Mouse (Mus musculus) splenic B cell, adult 2 months (primary cell): ENCODE data around the gene Zswim4.

Source experiments
- DNase-seq: peaks from one replicate; pipeline ENCODE4 v3.0.0-alpha.2; 2011; ENCODE audit warnings: low read depth, low spot score
- H3K27me3 ChIP-seq: 2 replicates; pipeline ENCODE4 v1.6.1; 2012; ENCODE audit warnings: mild to moderate bottlenecking, low read length, moderate library complexity, mixed read lengths; ENCODE audit not compliant: control insufficient read depth, poor library complexity, insufficient read depth, severe bottlenecking
- H3K36me3 ChIP-seq: 2 replicates; pipeline ENCODE4 v1.6.1; 2012; ENCODE audit warnings: mild to moderate bottlenecking, low read length, moderate library complexity, mixed read lengths; ENCODE audit not compliant: control insufficient read depth, poor library complexity, insufficient read depth, severe bottlenecking

Gene Zswim4

DNA sequence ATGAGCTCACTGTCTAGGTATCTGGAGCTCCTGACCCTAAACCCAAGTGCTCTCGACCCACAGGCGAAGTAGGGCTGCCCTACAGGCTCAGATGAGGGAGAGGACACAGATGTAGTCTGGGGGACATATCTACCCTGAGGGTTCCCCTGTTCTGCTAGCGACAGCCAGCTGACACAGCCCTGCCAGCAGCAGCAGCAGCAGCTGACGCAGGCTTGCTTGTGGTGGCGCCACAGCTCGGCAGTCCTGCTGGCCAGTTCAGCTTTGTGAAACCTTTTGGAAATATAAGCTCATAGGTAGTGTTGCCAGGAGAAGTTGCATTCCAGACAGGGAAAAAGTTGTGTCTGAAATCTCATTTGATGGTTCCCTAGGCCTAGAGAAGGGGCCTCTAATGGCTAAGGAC, 4.3 kb upstream of the Zswim4 start:
- Histone ChIP-seq H3K27me3 (no peaks in the 10 kb centered on the region), H3K36me3 (peaks cover 2% of the 10 kb centered on the region; the same call in 1 of the 2 replicates)
- no peak for DNase-seq

DNA sequence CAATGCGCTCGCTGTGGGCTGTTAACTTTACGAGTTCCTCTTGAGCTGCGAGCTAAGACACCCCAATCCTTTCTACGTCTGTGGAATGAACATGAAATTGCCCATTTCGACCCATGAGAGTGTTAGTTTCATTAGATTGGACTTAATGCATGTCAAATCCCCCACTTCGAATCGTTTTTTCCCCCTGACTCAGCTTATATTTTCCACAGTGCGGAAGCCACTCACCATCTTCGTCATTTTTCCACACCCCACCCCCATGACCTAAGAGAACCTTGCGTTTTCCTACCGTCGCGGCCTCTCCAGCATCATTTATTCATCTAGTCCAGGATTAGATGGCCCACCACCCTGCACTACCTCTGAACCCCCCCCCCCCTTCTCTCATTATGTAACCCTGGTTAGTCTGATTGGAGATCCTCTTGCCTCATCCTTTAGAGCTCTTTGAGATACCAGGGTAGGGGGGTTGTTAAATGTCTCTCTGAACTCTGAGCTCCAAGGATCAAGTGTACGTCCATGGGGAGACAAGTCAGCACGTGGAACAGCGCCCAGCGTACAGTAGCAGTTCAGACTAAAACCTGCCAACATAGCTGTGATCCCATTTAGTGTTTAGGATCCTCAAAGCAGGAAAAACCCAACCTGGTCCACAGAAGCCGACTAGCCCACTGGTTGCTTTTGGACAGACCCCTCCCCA, 831 bp upstream of the Zswim4 start:
- Histone ChIP-seq H3K36me3 (no peaks in the 10 kb centered on the region), H3K27me3 (no peaks in the 10 kb centered on the region)
- no peak for DNase-seq

DNA sequence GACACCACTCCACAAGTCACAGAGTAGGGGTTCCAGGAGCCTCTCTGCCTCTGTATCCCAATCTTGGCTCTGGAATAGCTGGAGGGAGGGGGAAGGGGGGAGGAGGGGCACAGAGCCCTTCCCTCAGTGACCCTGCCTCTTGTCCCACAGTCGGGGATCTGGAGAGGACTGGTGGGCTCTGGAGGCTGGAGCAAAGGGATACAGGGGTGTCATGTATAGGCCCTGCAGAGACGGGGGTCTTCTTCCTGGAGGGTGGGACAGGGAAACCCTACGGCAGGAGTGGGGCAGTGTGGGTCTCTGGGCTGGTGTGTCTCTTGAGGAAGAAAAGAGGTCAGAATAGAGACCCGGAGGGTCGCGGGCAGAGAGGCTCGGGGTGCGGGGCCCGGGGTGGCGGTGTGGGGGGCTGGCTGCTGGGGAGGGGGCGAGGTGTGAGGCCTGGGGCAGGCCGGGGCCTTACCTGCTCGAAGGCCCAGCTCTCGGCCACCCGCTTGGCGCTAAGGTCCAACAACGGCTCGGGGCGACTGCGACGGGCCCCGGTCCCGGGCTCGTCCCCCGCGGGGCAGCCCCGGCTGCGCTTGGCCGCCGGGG, 351 bp downstream of the Zswim4 start:
- H3K27me3 ChIP-seq = no peaks in the 10 kb centered on the region
- DNase-seq = peak; percentile 15
- no peaks in the 10 kb centered on the region for H3K36me3 ChIP-seq

DNA sequence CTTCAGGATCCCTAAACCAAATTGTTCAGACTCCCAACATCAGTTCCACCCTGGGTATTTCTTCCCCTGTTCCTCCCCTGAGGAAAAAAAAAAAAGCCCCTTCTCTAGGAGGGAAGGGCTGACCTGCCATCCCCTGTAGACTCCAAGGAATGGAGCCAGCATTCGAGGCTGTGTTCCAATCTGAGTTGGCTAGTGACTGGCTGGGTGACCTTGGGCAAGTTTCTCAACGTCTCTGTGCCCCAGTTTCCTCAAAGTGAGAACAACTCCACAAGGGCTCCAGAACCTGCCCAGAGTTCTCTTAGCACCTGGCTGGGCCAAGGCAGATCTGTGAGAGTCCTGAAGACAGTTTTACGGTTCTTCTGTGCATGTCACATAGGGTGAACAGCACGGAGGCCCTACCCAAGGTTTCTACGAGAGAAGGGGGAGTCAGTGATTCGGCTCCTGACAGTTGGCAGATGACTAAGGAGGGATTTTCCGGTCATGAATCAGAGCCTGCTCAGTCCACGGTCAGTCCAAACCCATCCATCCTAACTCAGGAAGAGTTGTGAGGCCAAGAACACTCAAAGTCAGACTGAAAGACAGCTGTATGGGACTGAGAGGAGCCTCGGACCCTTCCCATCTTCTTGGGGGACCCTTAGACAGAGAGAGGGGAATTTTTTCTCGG, 977 bp downstream of the Zswim4 start:
- Histone ChIP-seq H3K27me3 (no peaks in the 10 kb centered on the region), H3K36me3 (no peaks in the 10 kb centered on the region)
- DNase-seq = peak; percentile 32

DNA sequence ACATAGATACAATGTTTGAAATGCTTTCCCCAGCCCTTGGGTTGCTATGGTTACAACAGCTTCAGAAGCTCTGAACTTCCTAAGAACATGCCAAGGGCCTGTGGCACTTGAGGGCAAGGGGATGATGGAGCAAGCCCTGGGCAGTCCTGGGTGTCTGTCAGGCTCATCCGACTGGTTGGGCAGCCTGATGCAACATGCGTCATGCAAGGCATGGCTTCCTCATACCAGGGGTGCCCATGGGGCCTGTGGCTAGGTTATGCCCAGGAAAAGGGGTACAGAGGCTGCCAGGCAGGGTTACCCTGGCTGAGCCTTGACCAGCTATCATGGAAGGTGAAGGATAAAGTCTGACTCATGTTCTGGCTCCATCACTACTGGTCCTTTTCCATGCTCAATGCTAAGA, 3.8 kb downstream of the Zswim4 start:
- Histone ChIP-seq H3K36me3 (peaks cover 4% of the 10 kb centered on the region; the same call in 1 of the 2 replicates), H3K27me3 (no peaks in the 10 kb centered on the region)
- no peak for DNase-seq

DNA sequence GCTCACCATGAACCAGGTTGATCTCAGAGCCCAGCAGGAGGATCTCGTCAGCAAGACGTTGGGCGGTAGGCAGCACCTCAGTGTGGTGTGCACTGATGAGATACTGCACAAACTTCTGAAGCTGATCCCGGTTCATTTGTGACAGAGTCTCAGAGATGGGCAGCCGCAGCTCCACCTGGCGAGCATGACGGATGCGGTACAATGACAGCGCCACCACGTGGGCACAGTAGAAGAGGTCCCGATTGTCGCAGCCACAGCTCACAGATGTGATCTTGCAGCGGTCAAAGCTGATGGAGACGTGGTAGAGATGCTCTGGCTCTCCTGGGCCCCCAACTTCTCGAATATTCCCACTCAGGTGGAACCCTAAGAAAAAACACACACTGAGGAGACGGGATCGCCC, 6.1 kb downstream of the Zswim4 start:
- DNase-seq = peak; percentile 32
- Histone ChIP-seq H3K36me3 (peaks cover 4% of the 10 kb centered on the region; the same call in 1 of the 2 replicates), H3K27me3 (no peaks in the 10 kb centered on the region)

DNA sequence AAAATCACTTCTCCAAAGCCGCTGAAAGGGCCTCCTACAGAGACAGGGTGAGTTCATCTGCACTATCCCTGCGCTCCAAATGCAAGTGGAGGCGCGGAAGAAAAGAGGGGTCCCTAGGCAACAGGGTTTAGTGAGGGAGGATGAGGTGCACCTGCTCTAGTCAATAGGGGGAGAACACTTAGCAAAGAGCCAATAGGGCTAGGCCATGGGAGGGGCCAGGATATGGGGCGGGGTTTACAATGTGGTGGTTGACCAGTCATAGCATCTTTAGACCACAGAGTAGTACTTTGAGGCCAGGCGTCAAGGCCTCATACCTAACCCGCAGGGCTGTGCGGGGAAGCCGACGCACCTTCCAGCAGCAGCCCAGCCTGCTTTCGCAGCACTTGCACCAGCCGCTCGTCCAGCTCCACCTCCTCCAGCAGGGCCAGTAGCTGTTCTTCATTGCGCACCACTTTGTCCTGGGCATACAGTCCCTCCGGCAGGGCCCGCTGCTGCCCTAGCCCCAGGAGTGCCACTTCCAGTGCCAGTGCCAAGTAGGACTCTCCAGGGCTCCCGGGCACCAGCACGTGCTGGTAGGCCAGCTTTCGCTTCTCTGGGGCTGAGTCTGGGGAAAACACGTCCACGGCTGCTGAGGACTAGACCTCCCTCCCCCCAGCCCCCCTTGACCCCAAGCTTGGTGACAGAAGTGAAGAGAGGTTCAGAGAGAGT, 13.4 kb downstream of the Zswim4 start:
- Histone ChIP-seq H3K27me3 (no peaks in the 10 kb centered on the region), H3K36me3 (no peaks in the 10 kb centered on the region; the same call in 1 of the 2 replicates)
- DNase-seq = no peak

DNA sequence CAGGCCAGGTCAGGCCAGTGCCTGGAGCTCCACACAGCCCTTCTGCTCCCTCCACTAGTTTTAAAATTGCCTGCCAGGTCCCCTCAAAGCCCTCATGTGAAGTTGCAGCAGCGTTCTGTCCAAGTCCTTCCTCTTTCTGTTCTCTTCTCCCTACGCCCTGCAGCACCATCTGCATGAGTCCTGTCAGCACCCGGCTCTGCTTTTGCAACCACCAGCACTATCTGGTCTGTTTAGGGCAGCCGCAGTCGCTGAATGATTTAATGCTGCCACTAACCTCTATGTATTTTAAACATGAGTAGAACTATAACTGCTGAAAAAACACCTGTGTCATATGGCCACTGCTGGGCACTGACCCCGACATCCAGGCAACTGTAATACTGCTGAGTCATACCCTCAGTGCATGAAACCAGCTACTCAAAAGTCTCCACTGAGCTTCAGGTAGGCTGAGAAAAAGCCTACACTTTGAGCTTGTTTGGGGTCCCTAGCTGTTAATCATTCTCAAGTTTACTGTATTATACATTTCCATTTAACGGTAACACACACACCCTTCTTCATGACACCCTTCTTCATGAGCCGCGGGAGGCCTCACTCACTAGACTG, 14.2 kb downstream of the Zswim4 start:
- no peak for DNase-seq

DNA sequence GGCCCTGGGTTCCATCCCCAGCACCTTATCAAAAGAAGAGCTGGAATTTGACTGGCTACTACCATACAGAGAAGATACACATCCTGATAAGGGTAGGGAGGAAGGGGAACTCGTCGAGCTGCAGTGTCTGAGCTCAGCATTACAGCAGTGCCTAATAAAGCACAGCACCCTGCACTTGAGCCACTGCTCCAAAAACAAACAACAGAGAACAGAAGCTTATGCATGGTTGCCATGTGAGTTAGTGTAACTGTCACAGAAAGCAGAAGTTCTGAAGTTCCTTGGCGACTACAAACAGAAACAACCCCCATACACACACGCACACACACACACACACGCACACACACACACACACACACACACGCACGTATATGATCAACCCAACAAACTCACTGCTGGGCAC, 16.8 kb downstream of the Zswim4 start:
- no peaks in the 10 kb centered on the region for H3K27me3 ChIP-seq
- H3K36me3 ChIP-seq = peaks cover 2% of the 10 kb centered on the region; the same call in 1 of the 2 replicates
- DNase-seq = peak; percentile 71

More for the DNA sequence above, 14.2 kb downstream of the Zswim4 start:
- H3K36me3 ChIP-seq = peaks cover 2% of the 10 kb centered on the region; the same call in 1 of the 2 replicates
- H3K27me3 ChIP-seq = no peaks in the 10 kb centered on the region

DNA sequence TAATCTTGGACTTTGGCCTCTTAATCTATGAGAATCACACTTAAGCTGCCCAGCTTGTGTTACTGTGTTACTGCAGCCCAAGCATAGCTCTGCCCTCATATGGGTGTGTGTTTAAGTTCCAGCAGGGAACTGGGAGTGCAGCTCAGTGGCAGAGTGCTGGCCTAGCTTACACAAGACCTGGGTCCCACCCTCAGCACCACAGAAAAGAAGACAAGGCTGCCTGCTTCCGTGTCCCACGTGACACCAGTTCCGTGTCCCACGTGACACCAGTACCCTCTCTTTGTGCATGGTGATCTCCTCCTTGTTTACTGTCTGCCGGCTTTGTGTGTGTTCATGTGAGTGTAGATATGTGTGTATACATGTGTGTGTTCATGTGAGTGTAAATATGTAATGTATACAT, 18.7 kb downstream of the Zswim4 start:
- DNase-seq = no peak
- Histone ChIP-seq H3K36me3 (peaks cover 2% of the 10 kb centered on the region; the same call in 1 of the 2 replicates), H3K27me3 (no peaks in the 10 kb centered on the region)

DNA sequence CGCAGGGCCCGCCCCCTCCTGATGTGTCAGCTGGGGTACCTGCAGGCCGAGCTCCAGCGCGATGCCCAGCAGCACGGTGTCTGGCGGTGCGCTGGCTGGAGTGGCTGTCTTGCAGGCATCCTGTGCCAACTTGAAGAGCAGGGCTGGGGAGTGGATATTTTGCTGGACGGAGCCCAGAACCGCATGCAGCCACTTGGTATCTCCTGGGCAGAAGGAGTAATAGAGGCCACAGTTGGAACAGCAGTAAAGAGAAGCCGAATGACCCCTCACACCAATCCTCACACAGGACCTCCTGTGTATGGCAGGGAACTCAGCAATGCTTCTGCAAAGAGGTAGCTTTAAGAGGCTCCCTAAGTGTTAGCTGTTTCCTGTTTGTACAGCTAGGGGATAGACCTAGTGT, 19.6 kb downstream of the Zswim4 start:
- no peak for DNase-seq
- Histone ChIP-seq H3K27me3 (no peaks in the 10 kb centered on the region), H3K36me3 (peaks cover 2% of the 10 kb centered on the region; the same call in 1 of the 2 replicates)

DNA sequence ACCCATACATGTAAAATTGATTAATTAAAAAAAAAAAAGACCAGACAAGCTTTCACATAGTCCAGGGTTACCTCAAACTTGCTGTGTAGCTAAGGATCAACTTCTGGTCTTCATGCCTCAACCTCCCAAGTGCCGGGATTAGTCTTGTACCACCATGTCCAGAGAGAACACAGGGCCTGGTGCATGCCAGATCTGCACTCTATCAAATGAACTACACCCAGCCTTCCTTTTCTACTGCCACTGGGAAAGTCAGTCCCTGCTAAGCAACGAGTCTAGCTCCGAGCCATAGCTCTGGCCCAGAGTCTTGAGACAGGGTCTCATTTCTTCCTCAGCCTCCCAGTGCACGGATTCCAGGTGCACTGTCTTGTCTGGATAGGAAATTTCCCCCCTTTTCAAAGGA, 23.6 kb downstream of the Zswim4 start:
- Histone ChIP-seq H3K27me3 (no peaks in the 10 kb centered on the region), H3K36me3 (peaks cover 6% of the 10 kb centered on the region)
- DNase-seq = no peak

DNA sequence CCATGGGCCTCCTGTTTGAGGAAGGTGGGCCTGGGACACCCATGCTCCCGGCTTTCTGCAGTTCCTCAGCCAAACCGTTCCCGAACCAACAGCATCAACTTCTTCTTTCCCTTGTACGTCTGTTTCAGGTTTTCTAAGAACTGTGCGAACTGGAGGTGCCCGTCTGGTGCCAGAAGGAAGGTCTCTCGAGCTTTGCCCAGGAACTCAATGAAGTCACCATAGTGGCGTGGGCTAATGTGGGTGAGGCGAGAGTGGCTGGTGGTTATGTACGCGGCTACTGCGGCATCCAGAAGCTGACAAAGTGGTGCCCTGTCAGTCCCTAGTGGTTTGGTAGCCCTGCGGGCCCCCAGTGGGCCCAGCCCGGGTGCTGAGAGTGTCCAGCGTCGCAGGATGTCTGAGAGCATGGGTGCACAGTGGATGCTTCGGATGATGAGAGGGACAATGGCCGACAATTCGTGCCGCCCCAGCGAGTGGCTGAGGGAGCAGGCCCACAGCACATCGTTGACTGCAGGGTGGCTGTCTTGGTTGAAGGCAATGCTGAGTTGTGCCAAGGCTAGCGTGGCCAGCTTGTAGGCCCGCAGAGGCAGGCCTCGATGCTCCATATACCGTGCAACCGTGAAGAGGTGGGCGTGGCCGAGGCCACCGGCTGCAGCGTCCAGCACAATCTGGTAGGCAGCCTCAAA, 24.8 kb downstream of the Zswim4 start:
- Histone ChIP-seq H3K27me3 (no peaks in the 10 kb centered on the region), H3K36me3 (peaks cover 4% of the 10 kb centered on the region)
- DNase-seq = no peak

DNA sequence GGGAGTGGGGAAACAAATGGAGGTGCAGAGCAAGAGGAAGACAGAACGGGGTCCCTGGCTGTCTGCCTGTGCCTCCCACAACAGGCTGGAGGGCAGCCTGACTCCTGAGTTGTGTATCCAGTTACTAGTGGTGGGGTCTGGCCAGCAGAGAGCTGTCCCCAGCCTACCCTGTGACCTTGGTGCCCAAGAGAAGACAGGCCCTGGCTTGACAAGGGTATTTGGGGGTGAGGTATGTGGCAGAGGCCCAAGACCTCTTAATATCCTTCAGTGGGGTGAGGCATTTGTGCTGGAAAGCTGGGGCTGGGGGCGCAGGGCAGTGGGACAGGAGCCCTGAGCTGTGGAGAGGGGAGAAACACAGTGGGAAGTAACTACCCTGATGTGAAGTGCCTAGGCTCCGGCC, 25.7 kb downstream of the Zswim4 start:
- Histone ChIP-seq H3K27me3 (no peaks in the 10 kb centered on the region), H3K36me3 (peaks cover 4% of the 10 kb centered on the region)
- no peak for DNase-seq
